Mouse (Mus musculus) forebrain, embryonic 16.5 days (tissue): ENCODE results near the gene Akap2. TPM values are rescaled to one million over a fixed set of nuclear protein-coding genes. Genes with fewer than 3 reads are reported as not detected.

Experiments used
- ATAC-seq: fragments of 200-750 bp; cut with Nextera tagmentation; 2 replicates; pipeline ENCODE4 v1.8.0; 2017; ENCODE audit warnings: mild to moderate bottlenecking, moderate library complexity
- H3K27ac ChIP-seq: fragments of 300-500 bp; sonication (generic); 2 replicates; pipeline ENCODE4 v1.5.1; 2014; ENCODE audit warnings: low read length, control low read depth
- H3K27me3 ChIP-seq: fragments of 300-500 bp; sonication (generic); replicated peaks from 2 replicates; pipeline ENCODE4 v1.6.1; 2014; ENCODE audit warnings: low read length; ENCODE audit not compliant: control insufficient read depth, insufficient read depth
- H3K36me3 ChIP-seq: fragments of 300-500 bp; sonication (generic); 2 replicates; pipeline ENCODE4 v1.6.1; 2014; ENCODE audit not compliant: control insufficient read depth, insufficient read depth
- H3K4me1 ChIP-seq: fragments of 300-500 bp; sonication (generic); replicated peaks from 2 replicates; pipeline ENCODE4 v1.6.1; 2014; ENCODE audit warnings: low read length; ENCODE audit not compliant: control insufficient read depth, insufficient read depth
- H3K4me2 ChIP-seq: fragments of 300-500 bp; sonication (generic); 2 replicates; pipeline ENCODE4 v1.6.1; 2014; ENCODE audit warnings: mild to moderate bottlenecking, low read length, control low read depth
- H3K4me3 ChIP-seq: fragments of 300-500 bp; sonication (generic); replicated peaks from 2 replicates; pipeline ENCODE4 v1.5.1; 2014; ENCODE audit warnings: mild to moderate bottlenecking, low read length, control low read depth
- H3K9ac ChIP-seq: fragments of 300-500 bp; sonication (generic); replicated peaks from 2 replicates; pipeline ENCODE4 v1.6.1; 2014; ENCODE audit warnings: low read depth, low read length, control low read depth
- H3K9me3 ChIP-seq: fragments of 300-500 bp; sonication (generic); 2 replicates; pipeline ENCODE4 v1.6.1; 2016; ENCODE audit warnings: low read length; ENCODE audit not compliant: control insufficient read depth
- WGBS: fragments of 180-500 bp; shearing (Covaris S2); extraction: QIAGEN DNeasy Blood & Tissue Kit; methylation state at CpG from one replicate; pipeline ENCODE4 v1.1.7; 2014; 5-methylcytosine and 5-hydroxymethylcytosine counted together
- polyA plus RNA-seq: library from polyadenylated mRNA; unstranded; fragments of >200 nt; fragmentation: Nextera tagmentation; extraction: Ambion mirVana; gene quantifications from 2 replicates; pipeline ENCODE4 v1.2.1, GENCODE M21; 2015

The Akap2 gene
- polyA plus RNA-seq, 1 experiment from 2014 or later = 7.7 TPM

- no peak overlapping the region for H3K27ac ChIP-seq
- 63% methylated on average over 1 of the region's 1 CpGs for WGBS
- no peak for ATAC-seq
These were observed 94.6 kb downstream of the Akap2 start for GRCm38 (mm10) chr4:57812075-57812474.

DNA sequence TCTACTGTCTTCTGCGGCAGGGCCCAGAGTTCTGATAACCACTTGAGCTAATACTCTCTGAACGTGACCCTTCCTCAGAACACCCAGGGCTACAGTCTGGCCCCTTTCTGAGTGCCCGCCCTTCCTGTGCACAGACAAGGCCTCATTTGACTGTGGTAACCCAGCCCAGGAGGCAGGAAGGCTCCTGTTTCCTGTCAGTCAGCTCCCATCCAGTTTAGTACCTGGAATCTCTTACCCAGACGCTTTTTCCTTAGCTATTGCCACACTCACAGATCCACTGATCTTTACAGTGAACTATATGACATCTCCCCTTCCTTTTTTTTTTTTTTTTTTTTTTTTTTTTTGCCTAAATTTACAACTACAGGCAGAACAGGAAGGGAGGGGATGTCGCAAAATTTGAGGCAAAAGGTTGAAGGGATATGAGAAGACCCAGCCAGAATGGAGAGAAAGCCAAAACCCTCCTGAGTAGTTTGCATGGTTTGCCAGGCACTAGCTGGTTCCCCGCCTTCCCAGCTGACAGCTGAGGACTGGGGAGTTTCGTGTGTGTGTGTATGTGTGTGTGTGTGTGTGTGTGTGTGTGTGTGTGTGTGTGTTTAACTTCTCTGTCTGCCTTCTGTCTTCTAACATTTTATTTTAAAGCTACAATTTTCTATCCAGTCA, 95.6 kb downstream of the Akap2 start:
- no peaks in the 10 kb centered on the region for H3K36me3 ChIP-seq
- no peak overlapping the region for H3K4me2 ChIP-seq
- H3K9ac ChIP-seq = no peak overlapping the region
- H3K4me3 ChIP-seq = no peak overlapping the region
- no peak for ATAC-seq
- 51% methylated on average over 7 of the region's 7 CpGs for WGBS
- no peaks in the 10 kb centered on the region for H3K9me3 ChIP-seq
- H3K27ac ChIP-seq = no peak overlapping the region
- no peaks in the 10 kb centered on the region for H3K27me3 ChIP-seq
- no peaks in the 10 kb centered on the region for H3K4me1 ChIP-seq

More at GRCm38 (mm10) chr4:57812075-57812474, 94.6 kb downstream of the Akap2 start:
- no peak overlapping the region for H3K4me3 ChIP-seq
- H3K4me2 ChIP-seq = no peak overlapping the region
- H3K4me1 ChIP-seq = no peaks in the 10 kb centered on the region
- H3K36me3 ChIP-seq = no peaks in the 10 kb centered on the region
- no peaks in the 10 kb centered on the region for H3K27me3 ChIP-seq
- no peak overlapping the region for H3K9ac ChIP-seq
- H3K9me3 ChIP-seq = no peaks in the 10 kb centered on the region

- Histone ChIP-seq H3K9ac (no peak overlapping the region), H3K4me2 (no peak overlapping the region), H3K9me3 (no peaks in the 10 kb centered on the region), H3K27me3 (no peaks in the 10 kb centered on the region), H3K36me3 (no peaks in the 10 kb centered on the region), H3K27ac (no peak overlapping the region), H3K4me3 (no peak overlapping the region), H3K4me1 (no peaks in the 10 kb centered on the region)
- 88% methylated on average over 4 of the region's 4 CpGs for WGBS
- ATAC-seq = no peak
These were observed 96.1 kb downstream of the Akap2 start for GRCm38 (mm10) chr4:57813576-57813945.

DNA sequence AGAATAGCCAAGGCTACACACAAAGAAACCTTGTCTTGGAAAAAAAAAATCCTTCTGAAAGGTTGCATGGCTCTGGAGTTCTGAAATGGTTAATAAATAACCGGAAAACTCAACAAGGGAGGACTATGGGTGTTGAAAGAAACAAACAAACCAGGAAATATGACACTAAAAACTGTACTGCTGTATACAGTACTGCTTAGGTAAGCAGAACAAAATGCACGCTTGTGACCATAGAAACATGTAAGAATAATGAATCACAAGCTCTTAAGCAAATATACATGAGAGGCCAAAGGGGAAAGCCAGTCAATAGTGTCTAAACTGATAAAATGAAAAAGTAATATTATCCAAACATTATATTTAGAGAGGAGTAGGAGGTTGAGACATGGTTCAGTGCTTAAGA, 97.9 kb downstream of the Akap2 start:
- H3K9me3 ChIP-seq = no peaks in the 10 kb centered on the region
- H3K4me2 ChIP-seq = no peak overlapping the region
- H3K36me3 ChIP-seq = no peaks in the 10 kb centered on the region
- no peak overlapping the region for H3K9ac ChIP-seq
- no peaks in the 10 kb centered on the region for H3K4me1 ChIP-seq
- H3K4me3 ChIP-seq = no peak overlapping the region
- 90% methylated on average over 2 of the region's 2 CpGs for WGBS
- no peak for ATAC-seq
- H3K27ac ChIP-seq = no peak overlapping the region
- no peaks in the 10 kb centered on the region for H3K27me3 ChIP-seq

DNA sequence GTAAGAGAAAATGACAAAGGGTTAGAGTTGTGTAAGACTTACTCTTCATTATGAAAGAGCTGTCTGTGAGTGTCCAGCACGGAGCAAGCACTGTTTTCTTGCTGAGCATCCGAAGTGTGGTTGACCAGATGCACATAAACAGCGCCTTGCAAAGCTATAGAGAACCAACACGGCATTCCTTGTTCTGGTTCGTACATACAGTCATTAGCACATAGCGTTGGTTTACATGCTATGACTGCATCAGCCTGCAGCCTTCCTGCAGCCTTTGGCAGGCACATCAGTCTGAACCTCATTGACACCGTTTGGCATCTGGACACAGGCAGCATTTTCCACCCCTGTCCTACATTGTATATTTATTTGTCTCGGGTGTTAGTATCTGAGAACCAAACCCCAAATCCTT, 98.7 kb downstream of the Akap2 start:
- H3K27me3 ChIP-seq = no peaks in the 10 kb centered on the region
- H3K4me2 ChIP-seq = no peak overlapping the region
- H3K27ac ChIP-seq = no peak overlapping the region
- H3K4me3 ChIP-seq = no peak overlapping the region
- no peak for ATAC-seq
- no peaks in the 10 kb centered on the region for H3K9me3 ChIP-seq
- no peaks in the 10 kb centered on the region for H3K4me1 ChIP-seq
- no peak overlapping the region for H3K9ac ChIP-seq
- no peaks in the 10 kb centered on the region for H3K36me3 ChIP-seq
- 93% methylated on average over 8 of the region's 8 CpGs for WGBS

- H3K4me1 ChIP-seq = peaks cover 14% of the 10 kb centered on the region
- no peak overlapping the region for H3K4me2 ChIP-seq
- no peak overlapping the region for H3K4me3 ChIP-seq
- no peak overlapping the region for H3K27ac ChIP-seq
- ATAC-seq = no peak
- 92% methylated on average over 24 of the region's 24 CpGs for WGBS
- no peaks in the 10 kb centered on the region for H3K36me3 ChIP-seq
- no peaks in the 10 kb centered on the region for H3K9me3 ChIP-seq
- H3K9ac ChIP-seq = no peak overlapping the region
- H3K27me3 ChIP-seq = no peaks in the 10 kb centered on the region
These were observed 103.5 kb downstream of the Akap2 start for GRCm38 (mm10) chr4:57820839-57821374.

- Histone ChIP-seq H3K4me1 (peaks cover 14% of the 10 kb centered on the region), H3K4me3 (peak overlapping the region; percentile 22), H3K4me2 (peak overlapping the region; percentile 42), H3K36me3 (no peaks in the 10 kb centered on the region), H3K27me3 (no peaks in the 10 kb centered on the region), H3K27ac (peak overlapping the region; percentile 33; the same call in 1 of the 2 replicates), H3K9ac (peak overlapping the region; percentile 47), H3K9me3 (no peaks in the 10 kb centered on the region)
- ATAC-seq = peak; percentile 83
- WGBS = 2% methylated on average over 11 of the region's 11 CpGs
These were observed 104.3 kb downstream of the Akap2 start for GRCm38 (mm10) chr4:57821556-57822356.

DNA sequence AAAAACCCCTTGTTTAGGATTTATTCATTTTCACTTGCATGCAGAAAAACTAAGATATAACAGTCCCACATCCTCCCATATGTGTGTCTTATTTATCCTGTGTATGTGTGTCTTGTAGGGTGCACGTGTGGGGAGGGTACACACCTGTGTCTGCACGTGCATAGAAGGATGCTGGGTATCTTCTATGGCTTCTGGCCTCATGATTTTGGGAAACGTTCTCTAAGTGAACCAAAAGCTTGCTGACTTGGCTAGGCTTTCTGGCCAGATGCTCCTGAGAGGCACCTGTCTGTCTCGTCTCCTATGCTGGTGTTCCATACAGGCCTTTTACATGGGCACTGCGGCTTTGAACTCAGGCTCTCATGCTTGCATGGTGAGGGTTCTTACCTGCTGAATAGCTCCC, 105.2 kb downstream of the Akap2 start:
- Histone ChIP-seq H3K27me3 (no peaks in the 10 kb centered on the region), H3K36me3 (no peaks in the 10 kb centered on the region), H3K4me3 (no peak overlapping the region), H3K27ac (no peak overlapping the region), H3K4me1 (peaks cover 14% of the 10 kb centered on the region), H3K4me2 (no peak overlapping the region), H3K9me3 (no peaks in the 10 kb centered on the region), H3K9ac (no peak overlapping the region)
- ATAC-seq = no peak
- 77% methylated on average over 5 of the region's 5 CpGs for WGBS

- Histone ChIP-seq H3K27me3 (no peaks in the 10 kb centered on the region), H3K4me2 (no peak overlapping the region), H3K4me1 (peaks cover 14% of the 10 kb centered on the region), H3K4me3 (no peak overlapping the region), H3K27ac (no peak overlapping the region), H3K36me3 (no peaks in the 10 kb centered on the region), H3K9me3 (no peaks in the 10 kb centered on the region), H3K9ac (no peak overlapping the region)
- ATAC-seq = no peak
- WGBS = 6% methylated on average over 8 of the region's 8 CpGs
These were observed 107.3 kb downstream of the Akap2 start for GRCm38 (mm10) chr4:57824626-57825240.
